Mouse (Mus musculus) MEL-GATA-1-ER (cell line): Measurements from ENCODE around the gene Snx18.

Experiments
- DNase-seq: peaks from one replicate; pipeline ENCODE4 v3.0.0-alpha.2; 2012; ENCODE audit warnings: low read depth; ENCODE audit errors: extremely low read depth

Snx18 gene

DNA sequence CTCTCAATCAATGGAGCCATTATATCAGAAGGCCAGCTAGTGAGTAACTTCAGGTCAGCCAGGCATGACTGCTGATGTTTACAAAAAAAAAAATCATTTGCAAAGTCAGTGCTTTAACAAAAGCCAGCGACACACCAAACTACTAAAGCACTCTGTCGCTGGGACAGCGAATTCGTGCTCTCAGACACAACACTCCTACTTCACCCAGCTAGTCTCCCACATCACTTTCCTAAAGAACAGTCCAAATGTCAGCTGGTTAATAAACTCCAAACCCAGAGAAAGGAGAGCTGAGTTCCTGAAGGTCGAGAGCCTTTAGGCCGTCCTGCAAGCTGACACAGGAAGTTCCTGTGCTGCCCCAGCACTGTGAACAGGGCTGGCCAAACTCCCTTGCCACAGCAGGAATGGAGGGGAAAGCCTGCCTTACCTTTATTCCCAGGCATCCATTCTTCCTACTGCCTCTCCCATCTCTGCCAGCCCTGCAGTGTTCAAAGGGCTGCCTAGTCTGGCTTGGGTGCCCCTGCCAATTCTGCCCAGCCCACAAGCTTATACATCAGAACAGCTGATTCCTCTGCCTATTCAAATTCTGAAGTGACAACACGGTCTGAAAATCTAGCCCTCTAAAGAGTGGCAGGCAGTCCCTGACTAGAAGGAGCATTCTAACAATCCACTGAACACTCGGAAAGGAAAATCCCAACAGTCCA, 2.2 kb downstream of the Snx18 start:
- DNase-seq, result no peak

DNA sequence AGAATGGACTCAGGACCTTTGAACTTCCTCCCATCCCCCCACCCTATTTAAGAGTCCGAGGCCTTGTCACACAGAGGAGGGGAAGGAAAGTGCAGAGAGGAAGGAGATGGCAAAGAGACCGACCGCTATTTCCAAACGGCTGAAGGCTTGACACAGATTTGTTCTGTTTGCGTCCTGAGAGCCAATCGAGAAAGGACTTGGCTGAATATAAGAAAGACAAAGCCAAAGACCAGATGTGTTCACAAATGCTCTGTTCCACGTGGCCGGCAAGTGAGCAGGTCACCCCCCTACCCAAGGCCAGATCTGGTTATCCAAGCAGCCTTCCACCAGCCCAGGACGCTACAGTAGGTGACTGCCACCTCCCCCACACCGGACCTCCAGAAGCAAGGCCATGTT, 2.8 kb downstream of the Snx18 start:
- DNase-seq, result no peak

DNA sequence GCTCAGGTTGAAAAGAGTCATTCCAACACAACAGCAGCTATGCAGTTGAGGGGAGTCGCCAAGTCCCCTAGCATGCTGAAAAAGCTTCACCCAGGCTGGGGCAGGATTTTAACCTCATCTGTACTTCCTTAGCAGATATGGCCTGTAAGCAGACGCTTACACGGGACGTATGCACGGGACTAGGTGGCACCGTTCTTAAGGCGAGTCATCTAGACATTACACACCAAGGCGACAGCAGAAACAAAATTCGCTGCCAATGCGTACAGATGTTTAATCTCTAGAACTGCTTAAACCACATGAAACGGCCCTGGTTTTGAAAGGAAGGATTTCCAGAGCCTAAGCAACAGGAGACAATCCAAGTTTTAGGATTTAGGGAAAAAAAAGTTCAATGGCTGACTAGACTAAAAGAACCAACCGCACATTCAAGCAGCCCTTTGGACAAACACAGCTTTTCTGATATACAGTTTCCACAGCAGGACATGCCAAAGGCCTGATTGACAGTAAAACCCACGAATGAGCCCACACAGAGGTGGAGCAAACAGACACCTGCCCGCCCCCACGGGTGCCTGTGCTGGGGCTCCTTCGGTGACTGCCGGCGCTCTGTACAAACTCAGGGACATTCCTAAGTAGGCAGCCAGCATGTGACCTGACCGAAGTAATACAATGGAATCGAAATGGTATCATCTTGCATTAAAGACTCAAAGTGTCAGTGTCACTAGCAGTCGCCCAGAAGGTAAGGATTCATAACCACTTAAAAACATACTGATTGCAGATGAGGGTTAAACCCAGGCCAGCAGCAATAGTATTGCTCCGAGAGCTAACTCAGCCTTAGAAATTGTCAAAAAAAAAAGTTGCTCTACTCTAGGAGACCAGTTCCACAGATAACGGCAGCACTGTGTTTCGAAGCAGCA, 3.5 kb downstream of the Snx18 start:
- no peak for DNase-seq

DNA sequence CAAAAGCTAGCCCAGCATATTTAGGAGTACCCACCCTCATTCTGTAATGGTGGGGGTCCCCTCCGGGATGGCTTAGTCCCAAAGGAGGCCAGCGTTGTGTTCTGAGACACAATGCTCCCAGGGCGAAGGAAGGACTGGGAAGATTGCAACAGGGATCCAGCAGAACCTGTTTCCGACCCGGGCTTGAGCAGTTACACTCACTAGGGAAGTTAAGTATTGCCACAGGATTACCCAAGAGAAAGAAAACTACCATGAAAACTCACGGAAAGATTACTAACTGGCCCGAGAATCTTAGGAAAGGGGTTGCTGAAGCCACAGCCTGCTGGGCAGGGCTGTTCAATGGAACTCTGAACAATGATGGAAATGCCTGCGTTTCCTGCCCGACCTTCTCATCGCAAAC, 4.5 kb downstream of the Snx18 start:
- no peak for DNase-seq

DNA sequence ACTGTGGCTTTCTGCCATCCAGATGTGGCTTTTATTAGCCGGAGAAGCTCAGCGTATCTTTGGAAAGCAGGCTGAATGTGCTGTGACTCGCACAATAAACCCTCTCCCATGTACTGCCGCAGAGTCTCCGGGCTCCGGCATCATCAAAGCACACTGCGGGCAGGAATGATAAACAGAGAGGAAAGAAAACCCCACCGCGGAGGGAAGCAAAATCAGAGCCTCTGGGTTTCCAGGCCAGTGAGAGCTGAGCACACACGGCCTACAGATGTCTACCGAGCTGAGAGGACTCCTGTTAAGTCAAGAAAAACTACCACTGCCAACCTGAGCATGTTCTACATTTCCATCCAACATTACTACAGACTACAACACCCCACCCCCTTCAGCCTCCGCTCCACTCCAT, 5.0 kb downstream of the Snx18 start:
- no peak for DNase-seq

DNA sequence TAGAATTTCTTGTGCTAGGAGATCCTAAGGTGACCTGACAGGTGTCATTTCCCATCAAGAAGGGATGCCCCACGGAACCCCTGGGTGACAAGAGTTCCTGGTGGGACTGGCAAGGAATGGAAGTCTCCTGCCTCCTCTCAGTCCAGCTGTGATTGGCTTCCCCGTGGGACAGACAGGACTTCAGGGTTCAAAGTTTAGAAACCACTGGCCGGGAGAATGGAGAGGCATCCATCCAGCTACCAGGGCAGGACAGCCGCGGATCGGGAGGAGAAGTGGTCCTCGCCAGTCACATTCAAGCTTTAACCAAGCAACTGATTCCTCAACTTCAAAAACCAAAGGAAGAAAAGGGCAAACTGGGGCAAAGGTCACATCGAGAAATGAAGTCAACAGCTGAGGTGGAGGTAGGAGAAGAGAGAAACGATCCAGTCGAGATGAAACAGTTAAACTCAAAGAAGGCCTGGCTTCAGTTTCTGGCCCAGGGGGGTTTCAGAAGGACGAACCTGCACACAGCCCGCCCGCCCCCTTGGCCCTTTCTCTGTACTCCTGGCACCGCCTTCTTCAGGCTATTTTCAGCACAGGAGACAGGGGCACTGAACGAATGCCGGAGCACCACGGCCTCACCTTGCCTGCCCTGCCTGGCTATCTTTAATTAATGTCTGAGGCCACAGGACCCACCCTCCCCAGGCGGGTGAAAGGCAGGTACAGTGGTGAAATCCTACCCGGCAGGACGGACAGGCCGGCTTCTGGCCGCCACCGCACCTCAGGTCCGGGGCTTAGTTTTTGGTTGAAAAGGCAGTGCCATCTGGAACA, 6.0 kb downstream of the Snx18 start:
- no peak for DNase-seq

DNA sequence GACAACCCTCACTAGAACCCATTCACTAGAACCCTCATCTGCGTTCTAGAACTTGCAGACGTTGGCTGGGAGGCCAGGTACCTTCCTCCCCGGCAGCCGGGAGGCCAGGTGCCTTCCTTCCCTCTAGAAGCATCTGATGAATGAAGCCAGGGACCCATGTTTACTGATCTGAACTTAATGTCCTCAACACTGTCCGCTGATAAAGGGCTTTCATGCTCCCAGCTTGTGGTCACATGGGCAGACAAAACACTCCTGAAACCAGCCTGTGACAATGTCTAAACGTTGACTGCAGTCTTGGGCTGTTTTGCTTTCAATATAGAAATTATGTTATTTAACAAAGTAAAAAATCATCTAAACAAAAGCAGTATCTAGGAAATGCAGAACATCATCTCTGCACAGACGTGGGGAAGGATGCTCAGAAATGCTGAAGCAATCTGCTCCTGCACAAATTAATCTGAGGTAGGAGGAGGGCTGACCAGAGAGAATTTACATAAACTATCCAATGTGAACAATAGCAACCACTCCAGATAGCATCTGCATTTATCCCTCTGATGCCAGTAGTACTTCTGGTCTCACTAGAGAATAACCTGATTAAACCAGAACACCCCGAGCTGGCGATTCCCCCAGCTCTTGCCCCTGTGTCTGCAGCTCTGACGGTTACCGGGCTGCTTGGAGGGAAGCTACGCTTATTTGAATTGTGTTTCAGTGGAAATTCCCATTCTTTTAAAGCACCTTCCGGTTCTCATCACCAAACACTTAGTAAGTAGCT, 7.4 kb downstream of the Snx18 start:
- DNase-seq, result no peak

DNA sequence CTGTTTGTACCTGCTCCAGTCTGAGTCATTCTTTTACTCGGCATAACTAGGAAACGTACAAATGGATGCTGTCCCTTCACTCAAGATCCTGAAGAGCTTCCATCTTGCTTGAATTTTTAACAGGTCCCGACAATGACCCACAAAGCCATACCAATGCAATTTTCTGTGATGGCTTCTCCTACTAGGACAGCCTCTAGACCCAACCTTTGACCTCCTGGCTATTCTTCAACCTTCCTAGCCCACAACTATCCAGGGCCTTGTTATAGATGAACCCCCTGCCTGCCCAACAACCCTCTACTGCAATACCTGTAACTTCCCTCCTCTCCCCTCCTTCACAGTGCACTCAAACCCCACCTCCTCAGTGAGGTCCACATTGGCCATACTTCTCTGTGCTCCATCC, 8.9 kb downstream of the Snx18 start:
- no peak for DNase-seq

DNA sequence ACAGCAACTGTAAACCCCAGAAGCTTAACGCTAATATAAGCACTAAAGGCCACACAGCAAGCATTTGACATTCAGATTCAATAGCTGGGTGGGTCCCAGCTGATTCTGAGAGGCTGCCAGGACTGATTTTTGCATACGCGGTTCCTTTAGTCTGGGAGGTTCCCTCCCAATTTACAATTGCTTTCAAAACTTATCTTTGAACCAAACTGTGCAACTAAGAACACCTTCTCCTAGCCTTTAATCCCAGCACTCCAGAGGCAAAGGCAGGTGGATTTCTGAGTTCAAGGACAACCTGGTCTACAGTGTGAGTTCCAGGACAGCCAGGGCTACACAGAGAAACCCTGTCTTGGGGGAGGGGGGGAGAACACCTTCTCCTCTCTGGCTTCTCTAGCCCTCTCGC, 10.5 kb downstream of the Snx18 start:
- no peak for DNase-seq

DNA sequence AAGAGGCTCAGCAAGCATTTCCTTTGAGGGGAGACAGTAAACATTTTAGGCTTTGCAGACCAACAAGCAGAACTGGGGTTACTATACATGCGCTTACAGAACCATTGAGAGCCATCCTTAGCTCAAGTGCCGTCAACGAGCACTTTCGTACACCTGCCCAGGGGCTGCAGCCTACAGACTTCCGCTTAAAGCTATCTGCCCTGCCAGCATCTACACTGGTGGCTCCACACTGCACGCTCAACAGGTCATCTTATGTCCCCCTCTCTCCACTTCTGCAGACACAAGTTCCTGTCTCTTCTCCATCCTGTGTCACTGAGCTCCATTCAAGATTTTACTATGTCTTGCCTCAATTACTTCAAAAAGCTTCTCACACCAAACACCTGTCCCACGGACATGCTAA, 11.0 kb downstream of the Snx18 start:
- DNase-seq, result no peak

DNA sequence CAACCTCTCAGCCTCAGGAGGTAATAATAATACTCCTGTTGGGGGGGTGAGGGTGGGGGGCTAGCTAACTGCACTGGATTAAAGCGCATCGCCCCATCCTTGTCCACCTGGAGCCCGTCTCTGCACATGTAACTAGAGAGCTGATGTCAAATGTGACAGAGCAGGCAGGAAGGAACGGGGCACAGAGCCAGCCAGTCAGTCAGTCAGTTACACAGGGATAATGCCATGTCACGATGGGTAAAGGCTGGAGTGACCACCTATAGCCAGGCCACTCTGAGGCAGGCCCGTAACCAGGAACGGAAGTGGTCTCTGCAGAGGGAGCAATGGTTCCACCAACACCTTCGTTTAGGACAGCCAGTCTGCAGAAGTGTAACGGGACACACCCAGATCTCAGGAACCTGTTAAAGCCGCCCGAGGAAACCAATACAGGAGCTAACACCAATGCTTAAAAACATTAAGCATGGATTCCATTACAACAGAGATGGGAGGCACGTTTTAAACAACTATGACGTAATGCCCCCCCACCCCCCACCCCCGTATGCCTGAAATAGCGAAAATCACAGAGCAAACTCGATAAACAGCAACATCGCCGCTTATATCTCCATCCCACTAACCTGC, 11.5 kb downstream of the Snx18 start:
- DNase-seq, result no peak

DNA sequence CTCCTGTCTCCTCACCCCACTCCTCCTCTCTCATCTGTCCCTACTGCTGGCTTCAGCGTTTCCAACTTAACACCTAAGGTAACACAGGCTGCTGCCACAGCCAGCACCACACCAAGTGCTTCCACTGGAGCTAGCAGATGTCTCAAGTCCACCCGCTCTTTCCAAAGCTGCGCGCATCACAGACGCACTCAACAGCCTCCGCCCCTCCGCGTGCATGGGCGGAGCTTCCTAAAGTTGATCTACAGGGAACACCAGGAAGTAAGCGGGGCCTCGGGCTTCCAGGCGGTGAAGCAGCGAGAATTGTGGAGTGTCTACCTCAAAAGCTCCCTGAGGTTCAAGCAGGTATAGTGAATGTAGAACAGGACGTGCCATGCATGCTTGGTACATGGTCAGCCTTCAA, 12.2 kb downstream of the Snx18 start:
- no peak for DNase-seq

DNA sequence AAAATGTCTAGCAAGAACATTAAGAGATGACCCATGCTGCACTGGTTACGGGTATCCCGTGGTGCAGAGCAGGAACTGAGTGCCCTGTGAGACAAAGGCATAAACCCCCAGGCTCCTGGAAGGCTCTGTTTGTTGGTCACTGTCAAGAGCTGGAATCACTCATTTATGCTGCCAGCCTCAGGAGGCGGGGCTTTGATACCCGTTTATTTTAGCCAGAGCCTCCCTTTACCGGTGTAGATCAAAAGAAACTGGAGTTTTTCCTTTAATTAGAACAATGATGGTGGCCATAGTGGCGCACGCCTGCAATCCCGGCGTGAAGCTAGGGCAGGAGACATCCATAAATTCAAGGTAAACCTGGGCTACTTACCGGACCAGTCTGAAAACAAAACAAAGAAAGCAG, 12.7 kb downstream of the Snx18 start:
- no peak for DNase-seq

DNA sequence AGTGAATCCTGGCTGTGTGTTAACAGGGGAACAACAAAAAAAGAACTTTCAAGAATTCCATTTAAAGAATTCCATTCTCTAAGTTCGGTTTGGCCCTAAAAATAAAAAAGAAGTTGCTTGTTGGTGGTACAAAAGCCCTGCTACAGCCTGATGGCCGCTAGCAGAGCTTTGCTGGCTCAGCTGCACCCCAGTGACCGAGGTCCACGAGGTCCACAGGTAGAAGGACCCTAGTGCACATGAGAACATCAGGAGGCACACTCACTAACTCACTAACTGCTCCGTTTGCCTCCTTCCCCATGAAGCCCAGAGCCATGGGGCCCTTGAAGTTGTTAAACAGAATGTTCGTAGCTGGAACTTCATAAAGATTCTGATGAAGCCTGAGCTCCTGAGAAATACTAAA, 14.0 kb downstream of the Snx18 start:
- no peak for DNase-seq

DNA sequence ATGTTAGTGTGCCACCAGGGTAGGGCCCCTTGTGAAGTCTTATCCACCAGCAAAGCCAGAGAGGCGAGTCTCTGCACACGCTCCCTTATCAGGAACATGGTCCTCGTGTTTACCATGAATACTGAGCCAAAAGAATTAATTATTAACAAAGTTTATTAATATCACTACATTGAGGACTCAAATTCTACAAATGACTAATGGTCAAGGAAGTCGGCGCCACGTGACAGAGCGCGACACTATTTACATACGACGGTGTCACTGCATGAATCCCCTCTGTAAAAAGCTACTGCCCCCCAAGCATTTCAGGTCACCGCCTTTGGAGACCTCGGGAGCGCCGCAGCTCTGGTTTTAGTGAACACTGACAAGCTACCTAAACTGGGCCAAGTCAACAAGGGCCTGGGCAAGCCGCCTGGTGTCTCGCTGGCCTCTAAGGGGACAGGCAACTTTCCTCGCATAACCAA, 15.5 kb downstream of the Snx18 start:
- DNase-seq, result no peak

DNA sequence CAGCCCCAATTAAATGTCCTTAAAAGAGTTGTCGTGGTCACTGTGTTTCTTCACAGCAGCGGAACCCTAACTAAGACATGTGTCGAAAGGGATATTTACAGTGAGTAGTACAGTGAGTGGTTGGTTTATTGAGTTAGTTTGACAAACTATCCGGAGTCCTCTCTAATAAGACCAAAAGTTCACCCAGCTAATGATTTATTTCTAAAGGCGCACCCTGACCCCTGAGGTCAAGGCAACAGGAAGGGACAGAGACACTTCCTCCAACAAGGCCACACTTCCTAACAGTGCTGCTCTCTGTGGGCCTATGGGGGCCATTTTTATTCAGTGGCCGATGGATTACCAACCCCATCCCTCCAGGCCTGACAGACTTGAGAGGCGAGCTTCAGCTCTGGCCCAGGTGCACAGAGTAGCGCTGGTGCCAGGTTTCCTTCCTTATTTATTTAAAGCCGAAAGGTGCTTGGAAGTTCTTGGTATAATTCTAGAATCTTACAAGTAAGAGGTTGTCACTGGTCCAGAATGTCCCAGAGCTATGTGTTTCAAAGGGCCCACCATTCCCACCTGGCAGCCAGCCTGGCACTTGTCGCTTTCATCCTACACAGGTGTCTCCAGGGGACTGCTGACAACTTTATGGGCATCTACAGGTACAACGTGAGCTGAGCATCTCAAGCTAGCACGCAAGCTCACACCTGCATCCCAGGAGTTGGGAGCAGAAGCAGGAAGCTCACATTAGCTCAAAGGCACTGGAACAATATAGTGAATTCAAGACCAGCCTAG, 16.3 kb downstream of the Snx18 start:
- DNase-seq, result no peak

DNA sequence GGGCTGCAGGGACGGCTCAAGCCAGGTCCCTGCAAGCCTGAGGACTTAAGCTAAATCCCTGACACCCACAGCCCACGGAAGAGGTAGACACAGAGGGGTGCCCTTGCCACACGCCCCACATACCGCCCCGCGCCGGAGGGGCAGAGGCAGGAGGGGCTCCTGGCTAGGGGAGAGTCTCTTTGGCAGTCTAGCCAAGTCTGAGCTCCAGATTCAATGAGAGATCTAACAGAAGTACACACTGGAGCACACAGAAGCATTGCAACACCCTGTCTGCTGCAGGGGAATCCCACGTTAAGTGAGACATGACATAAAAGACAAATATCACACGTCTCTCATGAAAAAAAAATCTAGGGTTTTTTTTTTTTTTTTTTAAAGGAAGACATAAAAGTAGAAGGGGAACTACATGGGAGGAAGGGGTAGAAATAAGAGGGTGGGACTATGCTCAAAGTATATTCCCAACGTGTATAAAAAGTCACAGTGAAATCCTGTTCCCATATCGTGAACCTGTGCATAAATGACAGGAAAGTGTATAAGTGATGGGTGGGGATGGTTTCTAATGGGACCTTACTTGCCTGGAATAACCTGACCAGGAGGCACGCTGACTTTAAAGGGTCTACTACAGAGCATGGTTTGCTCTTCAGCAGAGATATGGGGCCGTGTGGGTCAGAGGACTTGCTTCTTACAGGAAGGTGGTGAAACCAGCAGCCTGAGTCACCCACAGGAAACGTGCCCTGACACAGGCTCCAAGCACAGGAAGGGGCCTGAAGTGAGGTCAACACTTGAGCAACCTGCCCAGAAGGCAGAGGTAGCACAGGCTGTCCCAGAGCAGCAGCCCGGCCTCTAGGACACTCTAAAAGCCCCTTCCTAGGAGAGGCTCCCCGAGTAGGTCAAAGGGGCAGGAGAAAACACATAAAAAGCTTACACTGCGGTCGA, 17.6 kb downstream of the Snx18 start:
- no peak for DNase-seq

DNA sequence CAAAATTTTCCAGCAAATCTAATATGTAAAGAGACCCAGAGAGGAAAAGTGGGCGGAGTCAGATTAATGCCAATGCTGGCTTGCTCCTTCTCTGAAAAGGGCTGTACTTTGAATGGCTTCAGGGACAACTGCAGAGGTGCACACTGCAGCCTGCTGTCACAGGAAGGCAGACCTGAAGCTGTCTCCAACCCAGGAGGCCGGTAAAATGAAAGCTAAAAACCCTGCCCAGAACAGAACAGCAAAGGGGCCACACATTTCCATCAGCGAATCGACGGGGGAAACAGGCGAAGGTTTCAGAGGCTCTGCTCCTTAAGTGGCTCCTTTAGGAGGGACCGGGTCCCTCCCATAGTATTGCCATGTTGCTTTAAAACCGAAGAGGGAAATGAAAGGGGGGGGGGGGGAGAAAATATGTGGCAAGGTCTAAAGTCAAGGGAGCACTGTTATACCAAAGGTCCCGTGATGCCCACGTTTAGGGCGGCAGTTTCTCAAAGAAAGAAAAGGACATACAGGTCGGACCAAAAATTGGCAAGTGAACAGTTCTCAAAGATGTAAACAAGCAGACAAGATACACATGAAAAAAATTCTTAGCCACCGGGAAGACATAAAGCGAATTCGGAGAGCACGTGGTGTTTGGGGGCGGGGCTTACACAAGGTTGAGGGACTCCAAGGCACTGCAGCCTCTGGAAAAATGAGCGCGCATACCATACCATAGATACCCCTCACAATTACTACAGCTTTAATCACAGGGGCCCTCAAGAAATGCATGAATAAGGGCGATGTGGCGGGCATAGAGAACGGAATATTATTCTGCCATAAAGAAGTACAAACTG, 18.4 kb downstream of the Snx18 start:
- no peak for DNase-seq
